Mouse (Mus musculus) adrenal gland, postnatal 4 days (tissue): ENCODE results near the gene Lrba. TPM values are rescaled to one million over a fixed set of nuclear protein-coding genes. Genes with fewer than 3 reads are reported as not detected.

ENCODE experiments used
- DNase-seq, 2 experiments: peaks; one replicate each; pipeline ENCODE4 v3.0.0; 2021 to 2022; ENCODE audit warnings: low spot score in 2 of 2, mixed read lengths in 2 of 2
- long read RNA-seq, 2 experiments: library from polyadenylated mRNA; stranded (forward); transcript quantifications; one replicate each; pipeline ENCODE4 v2.0.0; 2021
- total RNA-seq, 2 experiments: library from RNA; stranded (reverse); gene quantifications; 2 replicates each; pipeline ENCODE4 v1.2.3; 2021

Gene Lrba
- total RNA-seq, result 10 to 100 TPM; 33.1 to 43.6 TPM
- long read RNA-seq, experiment 1, partial matches to known transcripts, result 1 of 1 reads
- long read RNA-seq, experiment 1, other reads (novel, unspliced or antisense), result 0 of 1 reads
- long read RNA-seq, experiment 2, partial matches to known transcripts, result 2 of 3 reads
- long read RNA-seq, experiment 2, other reads (novel, unspliced or antisense), result 1 of 3 reads

DNA sequence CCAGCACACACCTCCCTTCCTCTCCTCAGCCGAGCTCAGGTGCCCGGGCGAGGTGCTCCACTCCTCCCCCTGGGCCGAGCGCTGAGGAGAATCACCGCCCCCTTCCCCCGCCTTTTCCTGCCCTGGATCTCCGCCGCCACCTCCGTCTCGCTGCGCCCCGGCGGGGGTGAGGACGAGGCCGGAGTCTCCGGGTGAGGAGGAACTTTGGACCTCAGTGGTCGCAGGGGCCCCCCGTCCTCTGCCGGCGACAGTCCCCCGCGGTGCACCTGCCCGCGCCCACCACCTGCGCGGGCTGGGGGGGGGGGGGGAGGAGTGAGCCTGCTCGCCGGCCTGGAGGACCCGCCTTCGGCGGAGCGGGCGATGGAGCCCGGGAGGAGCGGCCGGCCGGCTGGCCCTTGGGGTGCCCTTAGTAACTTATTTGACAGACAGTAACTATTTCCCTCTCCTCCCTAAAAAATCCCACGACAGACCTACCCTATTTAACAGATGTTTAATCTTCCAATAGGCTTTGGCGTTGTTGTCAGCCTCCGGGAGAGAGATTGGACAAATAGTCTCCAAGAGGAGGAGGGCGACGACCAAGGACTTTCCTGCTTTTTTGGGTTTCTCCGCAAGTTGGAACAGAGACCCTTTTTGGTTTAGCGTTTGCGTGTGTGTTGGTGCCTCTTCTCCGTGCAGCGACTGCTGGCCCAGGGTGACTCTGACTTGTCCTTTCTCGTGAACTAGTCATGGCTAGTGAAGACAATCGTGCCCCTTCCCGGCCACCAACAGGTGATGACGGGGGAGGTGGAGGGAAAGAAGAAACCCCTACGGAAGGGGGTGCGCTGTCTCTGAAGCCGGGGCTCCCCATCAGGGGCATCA is at the start of gene Lrba:
Gene Lrba (plus strand): TSS at position 117 of the 858 bp plus-strand sequence.
- DNase-seq, result peak; percentile 44 to 57

DNA sequence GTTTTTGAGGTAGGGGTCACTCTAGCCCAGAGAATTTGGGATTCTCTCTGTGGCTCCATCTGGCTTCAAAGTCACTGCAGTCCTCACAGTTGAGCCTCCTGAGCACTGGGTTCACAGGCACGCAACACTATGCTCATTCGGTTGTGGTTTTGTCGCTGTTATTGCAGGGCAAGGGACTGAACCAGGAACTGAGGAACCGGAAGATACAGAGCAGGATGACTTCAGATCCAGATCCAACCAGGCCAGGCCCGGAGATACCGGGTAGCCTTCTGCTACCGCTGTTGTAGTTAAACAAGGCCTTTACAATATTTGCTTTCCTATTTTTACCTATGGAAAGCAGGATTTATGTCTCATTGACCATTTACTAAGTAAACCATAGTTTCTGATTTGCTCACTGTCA is 44.8 kb upstream of the Lrba start:
- no peak for DNase-seq

DNA sequence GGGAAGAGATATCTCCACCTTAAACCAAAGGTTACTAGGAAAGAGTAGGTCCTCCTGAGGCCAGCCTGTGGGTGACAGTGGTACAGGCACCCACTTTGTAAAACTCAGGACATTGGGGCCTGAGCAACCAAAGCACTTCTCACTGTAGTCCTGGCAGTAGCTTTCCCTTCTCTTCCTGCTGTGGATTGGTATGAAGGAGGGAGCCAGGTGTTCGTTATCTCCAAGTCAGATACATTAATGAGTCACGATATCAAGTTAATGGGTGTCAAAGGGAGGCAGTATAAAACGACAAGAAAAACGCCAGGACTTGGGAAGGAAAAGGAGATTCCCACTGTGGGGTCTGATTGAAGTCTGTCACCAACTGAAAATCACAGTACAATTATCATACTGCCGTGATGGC is 43.4 kb upstream of the Lrba start:
- DNase-seq, result no peak

DNA sequence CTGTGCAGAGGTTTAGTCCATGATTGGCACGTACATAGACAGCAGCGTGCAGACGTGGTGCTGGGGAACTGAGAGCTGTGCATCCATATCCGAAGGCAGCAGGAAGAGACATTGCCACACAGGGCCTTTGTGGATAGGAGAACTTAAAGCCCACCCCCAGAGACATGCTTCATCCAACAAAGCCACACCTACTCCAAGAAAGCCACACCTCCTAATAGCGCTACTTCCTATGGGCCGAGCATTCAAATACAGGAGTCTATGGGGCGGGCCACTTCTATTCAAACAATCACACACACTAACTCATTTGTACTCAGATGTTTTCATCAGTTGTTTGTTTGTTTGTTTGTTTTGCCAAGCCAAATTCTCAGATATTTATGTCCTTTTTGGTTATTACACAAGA is 39.9 kb upstream of the Lrba start:
- DNase-seq, result no peak

DNA sequence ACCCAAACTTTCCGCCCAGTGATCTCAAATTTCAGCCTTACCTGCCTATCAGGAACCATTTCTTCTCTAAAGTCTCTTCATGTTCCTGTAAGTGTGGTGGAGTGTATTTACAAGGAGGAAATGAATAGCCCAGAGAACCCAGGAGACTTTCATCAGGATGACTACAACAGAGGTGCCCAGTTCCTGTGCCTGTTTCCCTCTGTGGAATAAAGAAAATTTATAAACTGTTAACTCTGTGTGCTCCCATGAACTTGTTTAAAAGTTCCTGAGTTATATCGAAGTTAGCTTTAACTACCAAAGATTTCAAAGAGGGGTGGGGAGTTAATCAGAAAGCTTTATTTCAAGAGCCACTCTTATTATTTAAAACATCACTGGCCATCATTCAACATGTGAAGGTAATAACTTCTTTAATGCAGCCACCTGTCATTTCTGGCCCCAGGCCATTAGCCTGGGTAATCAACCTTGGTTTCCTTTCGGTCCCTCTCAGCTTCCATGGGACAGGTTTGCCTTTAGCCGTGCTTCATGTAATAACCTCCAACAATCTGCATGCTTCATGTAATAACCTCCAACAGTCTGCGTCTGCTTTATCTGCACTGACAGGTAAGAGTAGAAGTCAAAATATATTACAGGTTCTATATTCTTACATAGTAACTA is 36.6 kb upstream of the Lrba start:
- DNase-seq, result no peak

DNA sequence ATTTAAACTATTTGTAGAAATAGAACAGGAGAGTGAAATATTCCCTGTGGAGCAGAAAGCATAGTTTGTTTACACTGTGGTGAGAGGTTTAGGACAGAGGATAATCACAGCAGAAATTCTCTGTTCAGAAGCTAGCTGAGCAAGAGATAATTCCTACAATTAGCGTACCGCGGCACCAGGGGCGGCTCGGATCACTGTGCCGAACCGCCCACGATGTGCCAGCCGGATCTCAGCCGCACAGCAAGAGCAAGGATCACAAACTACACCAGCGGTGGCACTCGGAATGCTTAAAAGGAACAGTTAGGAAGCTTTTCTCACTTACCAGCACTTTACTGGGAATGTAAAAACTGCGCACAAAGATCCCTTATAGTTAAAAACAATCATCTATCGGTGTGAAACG is 28.5 kb upstream of the Lrba start:
- DNase-seq, result no peak

DNA sequence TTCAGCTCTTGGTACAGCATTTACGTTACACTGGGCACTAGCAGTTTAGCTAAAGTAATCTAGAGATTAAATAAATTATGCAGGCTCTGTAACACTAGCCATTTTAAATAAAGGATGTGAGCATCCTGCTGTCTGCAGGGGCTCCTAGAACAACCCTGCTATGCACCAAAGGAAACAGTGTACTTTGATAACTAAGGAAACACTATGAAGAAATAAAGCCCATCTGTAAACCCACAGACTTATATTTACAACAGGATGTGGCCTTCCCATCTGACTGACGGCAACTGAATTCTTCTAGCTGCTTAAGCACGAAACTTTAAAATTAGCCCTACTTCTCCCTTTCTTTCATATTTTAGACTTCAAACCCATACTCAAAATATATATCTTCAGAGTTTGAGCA is 28.0 kb upstream of the Lrba start:
- no peak for DNase-seq

DNA sequence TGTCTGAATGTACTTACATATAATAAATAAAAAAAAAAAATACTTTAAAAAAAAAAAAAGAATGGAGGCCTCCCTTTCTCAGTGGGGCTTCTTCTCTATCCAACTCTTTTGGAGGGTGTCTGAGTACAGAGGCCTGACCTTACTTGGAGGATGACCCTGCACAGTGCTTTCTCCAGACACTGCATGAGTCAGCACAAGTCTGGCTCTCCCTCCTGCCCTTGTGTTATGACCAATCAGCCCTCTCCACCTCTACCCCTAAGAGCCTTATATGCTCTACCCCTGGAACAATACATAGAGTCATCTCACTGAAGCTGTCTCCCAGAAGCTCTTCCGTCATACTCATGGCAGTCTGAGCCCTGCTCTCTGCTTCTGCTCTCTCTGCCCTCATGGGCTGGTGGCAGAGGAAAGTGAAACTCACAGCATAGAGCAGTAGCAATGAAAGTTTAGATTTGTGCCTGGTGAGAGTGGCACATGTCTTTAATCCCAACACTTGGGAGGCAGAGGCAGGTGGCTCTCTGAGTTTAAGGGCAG is 22.8 kb upstream of the Lrba start:
- no peak for DNase-seq

DNA sequence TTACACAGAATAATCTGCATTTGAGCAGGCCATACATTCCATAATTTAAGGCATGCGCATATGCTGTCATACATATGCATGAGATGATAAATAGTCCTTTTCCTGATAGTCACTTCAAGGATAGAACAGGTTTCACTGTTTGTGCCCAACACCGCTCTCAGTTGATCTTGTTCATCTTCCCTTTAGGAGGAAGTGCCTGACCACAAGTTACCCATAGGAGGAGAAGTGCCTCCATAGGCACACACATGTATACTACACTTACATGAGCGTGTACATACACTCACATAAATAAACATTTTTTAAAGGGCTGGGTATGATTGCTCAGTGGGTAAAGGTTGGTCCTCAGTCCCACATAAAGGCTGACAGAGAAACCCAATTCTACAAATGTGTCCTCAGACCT is 22.0 kb upstream of the Lrba start:
- DNase-seq, result no peak

DNA sequence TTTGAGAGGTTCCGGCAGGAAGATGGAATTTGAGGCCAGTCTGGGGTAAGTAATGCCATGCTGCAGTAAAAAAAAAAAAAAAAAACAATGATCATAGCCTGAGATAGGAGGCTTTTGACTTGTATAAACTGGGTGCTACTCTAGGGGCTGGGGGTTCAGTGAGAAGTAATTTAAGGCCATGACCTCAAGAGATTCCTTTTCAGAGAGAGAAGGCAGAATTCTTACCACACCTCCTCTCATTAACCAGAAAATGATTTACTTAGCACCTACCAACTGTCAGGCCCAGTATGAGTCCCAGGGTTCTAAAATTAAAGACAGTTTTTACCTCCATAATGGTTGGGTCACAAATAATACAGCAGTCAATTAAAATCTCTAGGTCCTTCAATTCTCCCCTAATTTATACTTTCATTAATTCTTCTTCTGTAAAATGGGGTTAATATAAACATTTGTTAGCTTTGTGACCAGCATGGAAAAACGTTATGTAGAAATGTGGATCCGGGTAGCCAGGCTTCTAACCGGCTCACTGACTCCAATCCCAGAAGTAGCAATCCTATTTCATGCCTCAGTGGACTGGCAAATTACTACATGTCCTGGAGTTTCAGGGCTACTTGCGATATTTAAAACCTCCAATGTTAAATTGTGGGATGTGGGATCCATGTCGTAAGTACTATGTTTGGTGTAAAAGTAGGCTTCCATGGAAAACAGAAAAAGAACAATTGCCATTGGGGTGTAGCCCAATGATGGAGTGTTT is 19.7 kb upstream of the Lrba start:
- no peak for DNase-seq

DNA sequence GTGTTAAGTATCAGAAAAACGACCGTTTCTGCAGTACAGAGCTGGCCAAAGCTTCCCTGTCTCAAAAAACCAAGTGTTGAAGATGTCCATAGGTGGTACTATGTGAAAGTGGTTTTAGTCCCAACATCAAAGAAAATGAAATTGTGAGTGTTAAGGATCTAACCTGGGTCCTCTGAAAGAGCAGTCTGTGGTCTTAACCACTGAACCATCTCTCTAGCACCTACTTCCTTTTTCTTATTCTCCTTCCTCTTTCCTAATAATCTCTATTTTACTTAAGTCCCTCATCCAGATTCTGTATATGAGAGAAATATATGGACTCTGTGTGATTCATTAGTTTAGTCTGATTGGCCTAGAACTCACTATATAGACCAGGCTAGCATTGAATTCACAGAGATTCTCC is 17.9 kb upstream of the Lrba start:
- no peak for DNase-seq

DNA sequence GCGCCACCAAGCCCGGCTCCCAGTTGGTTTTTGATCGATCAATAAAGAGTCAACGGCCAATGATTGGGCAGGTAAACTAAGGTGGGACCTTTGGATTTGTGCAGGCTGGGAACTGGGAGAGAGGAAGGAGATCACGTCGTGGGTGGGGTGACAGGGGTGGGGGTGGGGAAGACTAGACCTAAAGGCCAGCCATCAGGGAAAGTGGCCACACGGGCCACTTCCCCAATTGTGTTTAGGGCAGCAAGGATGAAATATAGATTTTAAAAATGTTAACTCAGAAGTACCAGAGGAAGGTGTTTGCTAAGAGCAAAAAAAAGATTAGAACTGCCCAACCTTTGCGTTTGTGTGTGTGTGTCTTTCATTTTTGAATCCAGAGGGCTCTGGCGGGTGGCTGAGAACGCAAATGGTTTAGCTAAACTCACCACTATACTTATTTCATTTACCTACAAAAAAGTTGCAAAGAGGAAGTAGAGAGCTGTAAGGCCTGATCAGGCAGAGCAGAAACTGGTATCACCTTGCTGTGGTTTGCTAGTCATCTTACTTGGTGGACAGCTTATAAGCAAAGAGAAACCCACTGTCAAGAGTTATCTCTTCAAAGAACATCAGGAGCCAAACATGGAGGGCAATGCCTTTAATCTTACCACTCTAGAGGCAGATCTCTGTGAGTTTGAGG is 14.1 kb upstream of the Lrba start:
- no peak for DNase-seq

DNA sequence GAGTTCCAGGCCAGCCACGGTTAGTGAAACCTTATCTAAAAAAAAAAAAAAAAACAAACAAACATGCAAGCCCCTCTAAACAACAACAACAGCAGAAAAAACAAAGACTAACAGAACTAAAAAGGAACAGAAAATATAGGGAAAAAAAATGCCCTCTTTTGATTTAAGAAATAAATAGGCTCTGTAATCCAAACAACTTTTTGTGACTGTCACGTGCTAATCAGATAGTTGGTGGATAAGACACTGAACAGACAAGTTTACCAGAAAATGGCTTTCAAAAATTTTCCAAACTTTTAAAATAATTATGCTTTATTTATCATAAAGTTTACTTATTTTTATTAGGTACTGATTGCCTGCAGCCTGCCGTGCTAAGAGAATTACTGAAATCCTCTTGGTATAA is 13.5 kb upstream of the Lrba start:
- no peak for DNase-seq

DNA sequence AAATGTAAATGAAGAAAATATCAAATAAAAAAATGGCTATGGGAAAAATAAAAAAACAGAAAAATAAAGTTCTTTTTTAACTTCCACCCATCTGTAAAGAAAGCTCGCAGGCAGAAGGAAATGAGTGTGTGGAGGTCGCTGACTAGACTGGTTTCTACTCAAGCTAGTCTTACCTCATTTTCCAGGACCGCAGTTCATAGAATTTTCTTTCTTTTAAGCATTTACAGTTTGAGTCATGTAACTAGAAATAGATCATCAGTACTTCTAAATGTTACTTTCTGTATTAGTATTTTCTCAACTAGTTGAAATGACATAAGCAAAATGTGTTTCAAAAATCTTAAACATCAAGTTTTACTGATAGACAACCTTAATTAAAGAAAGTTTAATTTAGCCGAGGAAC is 10.2 kb upstream of the Lrba start:
- DNase-seq, result no peak

DNA sequence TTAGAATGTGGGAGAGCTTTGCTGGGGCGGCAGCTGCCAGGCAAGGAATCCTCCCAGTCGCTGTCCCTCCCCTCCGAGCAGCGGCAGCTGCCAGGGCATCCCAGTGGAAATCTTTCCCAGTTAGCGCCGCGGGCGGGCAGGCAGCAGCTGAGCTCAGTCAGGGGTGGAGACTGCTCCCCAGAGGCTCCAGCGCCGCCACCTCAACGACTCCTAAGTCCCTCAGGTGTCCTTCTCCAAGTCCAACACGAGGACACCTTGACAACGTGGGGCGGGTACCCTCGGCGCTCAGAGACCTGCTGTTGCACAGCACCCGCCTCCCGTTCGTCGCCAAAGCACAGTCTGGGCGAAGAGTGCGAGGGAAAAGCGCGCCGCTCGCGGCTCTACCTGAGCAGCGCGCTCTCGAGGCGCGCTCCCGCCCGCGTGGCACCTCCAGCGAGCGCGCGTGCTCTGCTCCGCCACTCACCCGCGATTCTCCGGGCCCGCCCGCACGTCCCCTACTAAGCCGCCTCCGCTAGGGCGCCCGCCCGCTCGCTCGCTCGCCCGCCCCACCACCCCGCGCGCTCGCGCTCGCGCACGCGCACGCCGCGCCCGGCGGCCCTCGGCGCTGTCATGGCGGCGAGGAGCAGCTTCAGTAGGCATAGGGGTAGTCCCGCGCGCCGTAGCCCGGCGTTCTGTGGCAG is 706 bp upstream of the Lrba start:
- DNase-seq, result peak; percentile 68 to 69

DNA sequence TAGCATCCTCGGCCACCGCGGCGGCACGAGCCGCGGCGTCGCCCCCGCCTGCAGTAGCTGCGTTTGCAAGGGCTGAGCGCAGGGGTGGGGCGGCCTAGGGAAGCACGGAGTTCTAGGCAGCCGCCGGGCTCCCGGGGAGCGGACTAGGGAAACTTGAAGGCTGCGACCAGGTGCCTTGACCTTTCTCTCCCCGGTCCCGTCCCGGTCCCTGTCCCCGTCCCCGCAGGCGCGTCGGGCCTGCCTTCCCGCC is 241 bp upstream of the Lrba start:
- DNase-seq, result no peak

DNA sequence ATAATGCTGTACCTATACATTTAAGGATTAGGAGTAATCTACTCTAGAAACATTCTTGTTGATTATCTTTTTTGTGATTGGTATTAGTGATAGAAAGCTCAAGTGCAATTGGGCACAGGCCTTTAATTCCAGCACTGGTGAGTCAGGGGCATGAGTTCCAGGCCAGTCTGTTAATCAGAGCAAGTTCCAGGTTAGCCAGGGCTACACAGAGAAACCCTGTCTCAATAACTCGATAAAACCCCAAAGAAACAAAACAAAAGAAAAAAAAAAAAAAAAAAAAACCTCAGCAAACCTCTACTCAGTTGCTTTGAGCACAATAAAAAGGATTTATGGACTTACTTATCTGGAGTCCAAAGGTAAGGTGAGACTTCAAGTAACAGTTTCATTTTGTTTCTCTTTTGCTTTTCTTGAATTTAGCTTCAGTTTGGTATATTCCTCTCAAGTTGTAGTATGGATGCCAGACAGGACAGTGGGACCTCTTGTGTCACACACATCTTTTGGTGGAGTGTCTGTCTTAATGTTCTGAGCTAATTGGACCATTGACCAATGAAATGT is 7.1 kb downstream of the Lrba start:
- DNase-seq, result no peak

DNA sequence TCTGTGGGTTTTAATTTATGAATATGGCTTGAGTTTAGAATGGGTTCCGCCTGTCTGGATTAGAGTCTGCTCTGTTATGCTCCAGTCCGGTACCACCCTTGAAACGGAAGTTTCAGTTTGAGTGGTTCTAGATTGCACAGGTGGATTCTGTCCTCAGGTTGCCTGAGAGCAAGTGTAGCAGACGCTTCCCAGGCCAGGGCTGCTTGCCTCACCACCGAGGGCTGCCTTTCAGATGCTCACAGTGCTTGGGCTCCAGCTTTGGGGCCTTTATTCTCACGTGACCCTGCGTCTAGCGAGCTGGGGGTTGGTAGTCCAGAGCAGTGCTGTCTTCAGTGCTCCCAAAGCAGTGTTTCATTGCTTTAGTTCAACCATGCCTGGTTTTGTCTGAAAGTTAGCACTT is 22.7 kb downstream of the Lrba start:
- no peak for DNase-seq

DNA sequence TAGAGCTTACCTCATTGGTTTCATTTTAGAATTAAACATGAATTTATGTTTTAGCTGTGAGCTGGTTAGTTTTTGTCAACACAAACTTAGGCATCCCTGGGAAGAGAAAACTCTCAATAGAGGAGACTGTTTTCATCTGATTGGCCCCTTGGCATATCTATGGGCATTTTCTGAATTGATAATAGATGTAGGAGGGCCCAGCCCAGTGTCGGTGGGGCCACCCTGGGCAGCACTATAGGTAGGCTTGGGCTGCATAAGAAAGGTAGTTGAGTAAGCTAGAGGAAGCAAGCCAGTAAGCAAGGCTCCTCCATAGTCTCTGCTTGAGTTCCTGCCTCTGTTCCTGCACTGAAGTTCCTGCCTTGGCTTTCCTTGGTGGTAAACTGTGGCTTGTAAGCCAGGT is 26.7 kb downstream of the Lrba start:
- no peak for DNase-seq

DNA sequence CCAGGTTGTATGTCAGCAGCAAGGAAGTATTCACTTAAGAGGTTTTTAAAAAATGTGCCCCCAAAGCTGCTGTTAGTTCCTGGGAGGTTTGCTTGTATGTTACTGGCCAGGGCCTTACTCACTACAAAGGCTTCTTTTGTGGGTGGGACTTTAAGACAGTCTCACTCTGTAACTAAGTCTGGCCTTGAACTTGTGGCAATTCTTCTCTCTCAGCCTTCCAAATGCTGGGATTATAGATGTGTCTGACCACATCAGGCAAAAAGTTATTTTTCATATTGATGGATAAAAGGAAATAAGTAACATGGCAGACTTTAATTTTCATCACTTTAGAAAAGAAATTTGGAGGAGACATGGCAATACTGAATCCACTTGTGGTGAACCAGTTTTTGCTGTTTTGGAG is 28.1 kb downstream of the Lrba start:
- no peak for DNase-seq
